Mouse (Mus musculus) megakaryocyte, embryonic 14.5 days (primary cell): ENCODE measurements around the gene Lrch1.

Experiments used
- FLI1 ChIP-seq: IDR thresholded peaks from 2 replicates; pipeline ENCODE4 v1.6.1; 2012; ENCODE audit warnings: low read length, inconsistent platforms, mixed read lengths
- GATA1 ChIP-seq: IDR thresholded peaks from 3 replicates; pipeline ENCODE4 v1.6.1; 2012; ENCODE audit warnings: mixed read lengths, low read length, inconsistent platforms, borderline replicate concordance

DNA sequence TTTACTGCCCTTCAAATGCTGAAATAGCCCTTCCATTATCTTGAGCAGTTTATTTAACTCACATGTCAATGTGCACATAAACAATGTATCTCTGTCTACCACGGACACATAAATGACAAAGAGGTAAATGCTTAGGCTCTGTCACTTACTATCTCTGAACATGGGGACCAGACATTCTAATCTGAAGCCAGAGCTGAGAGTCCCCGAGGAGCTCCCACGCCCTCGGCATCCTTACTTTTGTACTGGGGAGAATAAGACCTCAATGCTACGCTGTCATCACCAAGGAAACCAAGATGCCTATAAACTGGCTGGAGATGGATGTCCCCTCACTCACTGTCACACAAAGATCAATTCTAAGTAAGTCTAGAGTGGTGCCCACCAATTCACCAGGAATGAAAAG, 157.1 kb downstream of the Lrch1 start:
- TF ChIP-seq GATA1: no peak
- no peak for TF ChIP-seq FLI1
